ENCODE assay signal across 8 mouse cellular contexts in the genomic region with DNA sequence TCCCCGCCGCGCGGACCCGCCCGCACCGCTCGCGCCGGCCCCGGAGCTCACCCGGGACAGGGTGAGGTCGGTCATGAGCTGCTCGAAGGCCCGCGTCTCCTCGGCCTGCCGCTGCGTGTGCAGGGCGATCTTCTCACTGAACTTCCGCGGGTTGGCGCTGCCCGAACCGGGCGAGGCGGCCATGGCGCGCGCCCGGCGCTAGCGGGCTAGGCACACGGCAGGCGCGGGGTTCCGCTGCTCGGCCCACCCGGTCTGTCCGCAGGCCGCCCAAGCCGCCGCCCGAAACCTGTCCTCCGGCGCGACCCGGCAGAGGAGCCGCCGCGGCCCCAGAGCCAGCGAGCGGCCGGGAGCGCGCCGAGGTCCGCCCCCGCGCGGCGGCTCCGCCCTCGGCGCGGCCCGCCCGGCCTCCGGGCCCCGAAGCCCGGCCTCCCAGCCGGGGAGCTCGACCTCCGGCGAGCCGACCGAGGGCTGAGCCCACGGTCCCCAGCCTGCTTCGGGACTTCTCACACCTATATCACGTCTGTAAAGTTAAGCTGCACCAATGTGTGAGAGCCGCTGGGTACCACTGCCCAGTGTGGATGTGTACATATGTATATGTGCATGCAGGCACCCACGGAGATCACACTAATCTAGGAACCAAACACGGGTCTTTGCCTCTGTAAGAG. TPM values are rescaled to one million over a fixed set of nuclear protein-coding genes. Genes with fewer than 3 reads are reported as not detected.
DNase-seq lines count a peak whose midpoint lies in the region; ATAC-seq and TF ChIP-seq lines count a peak whose summit lies in the region.

Gene Crtc3, minus strand, starts transcription at position 322 of the 665 bp plus-strand sequence.

- no peaks in the 10 kb centered on the region for H3K27me3 ChIP-seq in MEL (ENCODE audit: control insufficient read depth in 1 of 2, insufficient read depth in 2 of 2, low read length in 2 of 2)
- H3K27me3 ChIP-seq in cerebellum, adult 2 months (ENCODE audit: control insufficient read depth, insufficient read depth, low read length) = no peaks in the 10 kb centered on the region
- H3K27me3 ChIP-seq in lung, embryonic 15.5 days = no peaks in the 10 kb centered on the region

- TF ChIP-seq EP300 in MEL (IDR thresholded peaks at IDR 0.05; ENCODE audit: low read depth in 1 of 2, low read length in 2 of 2) = no peak

- under 1% methylated on average over 82 of the region's 83 CpGs for WGBS in cerebellum, adult 2 months
- under 1% methylated on average over 83 of the region's 83 CpGs for WGBS in lung, embryonic 15.5 days
- WGBS in olfactory bulb, adult 2 months = under 1% methylated on average over 83 of the region's 83 CpGs

- peak within 1 kb of the TSS; percentile 88 for H3K4me2 ChIP-seq in lung, embryonic 15.5 days

- TF ChIP-seq RAD21 in MEL (IDR thresholded peaks at IDR 0.05; ENCODE audit: low read depth, low read length) = no peak

- peak within 1 kb of the TSS; percentile 86 for H3K9ac ChIP-seq in MEL (ENCODE audit: control insufficient read depth, low read depth, low read length, poor library complexity, severe bottlenecking)
- peak within 1 kb of the TSS; percentile 94 for H3K9ac ChIP-seq in lung, embryonic 15.5 days

- no peaks in the 10 kb centered on the region for H3K9me3 ChIP-seq in MEL (replicated peaks; ENCODE audit: insufficient read depth, low read length)
- no peaks in the 10 kb centered on the region for H3K9me3 ChIP-seq in lung, embryonic 15.5 days

- peaks cover 8 to 21% of the 10 kb centered on the region in 2 experiments for H3K4me1 ChIP-seq in MEL (ENCODE audit: control insufficient read depth in 1 of 2, insufficient read depth in 2 of 2, low read length in 2 of 2)
- peaks cover 14% of the 10 kb centered on the region; the same call in 1 of the 2 replicates for H3K4me1 ChIP-seq in cerebellum, adult 2 months (ENCODE audit: control insufficient read depth, insufficient read depth, low read length)
- H3K4me1 ChIP-seq in lung, embryonic 15.5 days = peaks cover 25% of the 10 kb centered on the region
- peaks cover 22% of the 10 kb centered on the region for H3K4me1 ChIP-seq in olfactory bulb, adult 2 months (ENCODE audit: control insufficient read depth, insufficient read depth, low read length)

- peak; percentile 71 for DNase-seq in MEL (ENCODE audit: low read depth, low spot score)
- DNase-seq in cerebellum, adult 2 months = peak; percentile 80 to 86
- peak; percentile 53 for DNase-seq in forelimb bud, embryonic 11.5 days (ENCODE audit: low read depth, low spot score)
- peak; percentile 77 to 87 for DNase-seq in heart, postnatal 36 days
- peak; percentile 10 to 53 for DNase-seq in layer of hippocampus, adult 2 months (ENCODE audit: low spot score in 2 of 2)
- peak; percentile 42 to 47 for DNase-seq in thymus, adult 18-20 months

- peaks cover 10% of the 10 kb centered on the region for H3K79me2 ChIP-seq in MEL (ENCODE audit: control insufficient read depth, insufficient read depth, low read length, poor library complexity)

- H3K4me3 ChIP-seq in MEL (ENCODE audit: control insufficient read depth in 1 of 2, insufficient read depth in 1 of 2, low read depth in 2 of 2, low read length in 2 of 2) = peak within 1 kb of the TSS; percentile 89 to 99
- peak within 1 kb of the TSS; percentile 95 for H3K4me3 ChIP-seq in cerebellum, adult 2 months (replicated peaks; ENCODE audit: insufficient read depth, low read depth, low read length)
- peak within 1 kb of the TSS; percentile 73 for H3K4me3 ChIP-seq in layer of hippocampus, adult 2 months
- H3K4me3 ChIP-seq in lung, embryonic 15.5 days = peak within 1 kb of the TSS; percentile 86
- peak within 1 kb of the TSS; percentile 71 for H3K4me3 ChIP-seq in olfactory bulb, adult 2 months (ENCODE audit: insufficient read depth, low read depth, low read length)

- intact Hi-C loops in heart, postnatal 36 days (cut with DNase I) = loop anchor here (5.0 kb wide), 2 partner anchors 51 to 301 kb away; partner anchors contain the start of gene Fes

- ATAC-seq in lung, embryonic 15.5 days (ENCODE audit: borderline replicate concordance, extremely low read depth, low FRiP score, low TSS enrichment) = peak; percentile 87

- H3K36me3 ChIP-seq in MEL (ENCODE audit: control insufficient read depth in 1 of 2, insufficient read depth in 2 of 2, low read length in 2 of 2) = peaks cover 0 to 18% of the 10 kb centered on the region in 2 experiments; a peak in 2 of 4 replicates
- no peaks in the 10 kb centered on the region for H3K36me3 ChIP-seq in lung, embryonic 15.5 days

- peak within 1 kb of the TSS; percentile 85 for H3K27ac ChIP-seq in MEL (ENCODE audit: control insufficient read depth, low read depth, low read length)
- H3K27ac ChIP-seq in cerebellum, adult 2 months (ENCODE audit: insufficient read depth, low read length) = peak within 1 kb of the TSS; percentile 97
- peak within 1 kb of the TSS; percentile 92 for H3K27ac ChIP-seq in layer of hippocampus, adult 2 months
- H3K27ac ChIP-seq in lung, embryonic 15.5 days = peak within 1 kb of the TSS; percentile 95
- peak within 1 kb of the TSS; percentile 98 for H3K27ac ChIP-seq in olfactory bulb, adult 2 months (ENCODE audit: insufficient read depth, low read depth, low read length)

- peak; percentile 54 to 93; a peak in 3 of 4 replicates for TF ChIP-seq POLR2A in MEL (IDR thresholded peaks at IDR 0.05; ENCODE audit: control insufficient read depth in 1 of 2, insufficient read depth in 1 of 2, low read depth in 1 of 2, low read length in 2 of 2, poor library complexity in 1 of 2)
- TF ChIP-seq POLR2A in cerebellum, adult 2 months (IDR thresholded peaks at IDR 0.05; ENCODE audit: borderline replicate concordance, insufficient read depth, low read length) = peak; percentile 49; the same call in 1 of the 2 replicates
- TF ChIP-seq POLR2A in olfactory bulb, adult 2 months (IDR thresholded peaks at IDR 0.05; ENCODE audit: insufficient read depth, low read depth, low read length) = peak; percentile 59

- TF ChIP-seq CTCF in MEL (IDR thresholded peaks at IDR 0.05 in 2 of 3, conservative IDR thresholded peaks at IDR 0.05 in 1 of 3; ENCODE audit: control insufficient read depth in 1 of 3, insufficient read depth in 1 of 3, low read depth in 2 of 3, low read length in 3 of 3, poor library complexity in 1 of 3, severe bottlenecking in 1 of 3) = no peak
- no peak for TF ChIP-seq CTCF in cerebellum, adult 2 months (IDR thresholded peaks at IDR 0.05; ENCODE audit: borderline replicate concordance, insufficient read depth, low read depth, low read length)
- no peak; the same call in 1 of the 2 replicates for TF ChIP-seq CTCF in layer of hippocampus, adult 2 months (conservative IDR thresholded peaks at IDR 0.05)
- no peak for TF ChIP-seq CTCF in olfactory bulb, adult 2 months (IDR thresholded peaks at IDR 0.05; ENCODE audit: insufficient read depth, low read depth, low read length)

TF ChIP-seq in MEL, 35 proteins besides CTCF, POLR2A, EP300 and RAD21:
- TF ChIP-seq ZC3H11A (IDR thresholded peaks at IDR 0.05; ENCODE audit: low read depth, low read length) (no peak), NELFE (IDR thresholded peaks at IDR 0.05; ENCODE audit: low read depth, low read length) (peak; percentile 60), POLR2AphosphoS2 (IDR thresholded peaks at IDR 0.05; ENCODE audit: low read length) (peak; percentile 7; the same call in 1 of the 2 replicates), ZKSCAN1 (IDR thresholded peaks at IDR 0.05; ENCODE audit: low read depth, low read length) (no peak), ZNF384 (IDR thresholded peaks at IDR 0.05; ENCODE audit: low read depth, low read length) (no peak), HCFC1 (IDR thresholded peaks at IDR 0.05; ENCODE audit: low read depth, low read length) (no peak), NRF1 (IDR thresholded peaks at IDR 0.05; ENCODE audit: insufficient read depth, low read depth, low read length, poor library complexity, severe bottlenecking) (no peak), MYC (IDR thresholded peaks at IDR 0.05; ENCODE audit: low read depth, low read length) (no peak), TCF12 (IDR thresholded peaks at IDR 0.05; ENCODE audit: low read depth, low read length) (no peak), TAL1 (IDR thresholded peaks at IDR 0.05; ENCODE audit: low read length) (no peak), E2F4 (IDR thresholded peaks at IDR 0.05; ENCODE audit: borderline replicate concordance, low read depth, low read length) (no peak), GABPA (IDR thresholded peaks at IDR 0.05; ENCODE audit: low read depth, low read length) (no peak), ZMIZ1 (IDR thresholded peaks at IDR 0.05; ENCODE audit: low read depth, low read length) (no peak), TBP (IDR thresholded peaks at IDR 0.05; ENCODE audit: low read depth, low read length) (0 out of 2 replicates have a peak, but pooled peaks have one; percentile 5), MAZ (IDR thresholded peaks at IDR 0.05; ENCODE audit: low read depth, low read length) (no peak), UBTF (IDR thresholded peaks at IDR 0.05; ENCODE audit: borderline replicate concordance, insufficient read depth, low read depth, low read length) (peak; percentile 72; the same call in 1 of the 2 replicates), BHLHE40 (IDR thresholded peaks at IDR 0.05; ENCODE audit: borderline replicate concordance, low read depth, low read length) (no peak), MAFK (IDR thresholded peaks at IDR 0.05; ENCODE audit: borderline replicate concordance, low read depth, low read length) (no peak), SIN3A (IDR thresholded peaks at IDR 0.05; ENCODE audit: low read length) (no peak), ELF1 (IDR thresholded peaks at IDR 0.05; ENCODE audit: low read depth, low read length) (no peak), ETS1 (IDR thresholded peaks at IDR 0.05; ENCODE audit: low read depth, low read length) (no peak)
TF ChIP-seq in MEL: peak in this region for 4.

RNA-seq across cellular contexts. Expression of gene Crtc3, which starts in this region (rescaled TPM):
- 4.2 and 5.0 TPM in 2 replicates for total RNA-seq in MEL (2012; rRNA removed)
- 10 to 100 TPM in 1 of 2 experiments, not detected in 1; 15.8 TPM for polyA plus RNA-seq in MEL (2012; ENCODE audit: insufficient read depth in 1 of 2, insufficient read length in 2 of 2, low read depth in 1 of 2, low replicate concordance in 2 of 2, missing spikeins in 1 of 2)
- polyA plus RNA-seq in cerebellum, adult 2 months (2012; rRNA removed) = 21.7 and 24.8 TPM in 2 replicates
- 10 to 100 TPM; 12.6 to 14.0 TPM for total RNA-seq in heart, postnatal 36 days (2021)
- 10 to 100 TPM; 21.0 to 24.4 TPM for total RNA-seq in layer of hippocampus, adult 2 months (2021)
- polyA plus RNA-seq in lung, embryonic 15.5 days (2015; fragmentation: Nextera tagmentation; extraction: Ambion mirVana) = 22.7 and 26.1 TPM in 2 replicates
- not detected in 2 replicates for polyA plus RNA-seq in olfactory bulb, adult 2 months (2012; ENCODE audit: insufficient read depth, insufficient read length, low replicate concordance, missing spikeins)

Comparison
In these comparisons a context has a peak if more than half of its experiments do, and no peak if none do; other contexts are left out.
1. Peak in every context shown above with its lines: DNase-seq, ATAC-seq, H3K4me3 ChIP-seq and H3K27ac ChIP-seq.
2. DNase-seq: peak in every context shown above with its lines; median percentile 83 in cerebellum, adult 2 months; 82 in heart, postnatal 36 days; 71 in MEL; 53 in forelimb bud, embryonic 11.5 days; 44 in thymus, adult 18-20 months; 32 in layer of hippocampus, adult 2 months.